Mouse (Mus musculus) cortical plate, adult 2 months (tissue): Measurements from ENCODE around the gene Pced1b.

Source experiments
- CTCF ChIP-seq: fragments of 200-500 bp; IDR thresholded peaks from 2 replicates; pipeline ENCODE4 v1.5.1; 2011; ENCODE audit warnings: mild to moderate bottlenecking, control low read depth, low read length; ENCODE audit not compliant: insufficient read depth; ENCODE audit errors: extremely low read depth
- POLR2A ChIP-seq: fragments of 200-500 bp; IDR thresholded peaks from 2 replicates; pipeline ENCODE4 v1.6.1; 2011; ENCODE audit warnings: mild to moderate bottlenecking, low read length, control low read depth; ENCODE audit not compliant: insufficient read depth; ENCODE audit errors: extremely low read depth

- TF ChIP-seq CTCF (no peak), POLR2A (no peak)
Observed at GRCm38 (mm10) chr15:97246256-97246655, 651 bp upstream of the Pced1b start.
